Mouse (Mus musculus) midbrain, embryonic 11.5 days (tissue): ENCODE measurements at regions not wholly inside any gene's neighbourhood (a gene's known extent, or its start where the extent isn't known, plus 50 kb on each side); places are given as distances from the start of the nearest gene placed in this dataset.
A peak's percentile ranks its signal among the peaks of the same experiment; 100 is the strongest.

ENCODE experiments used
- ATAC-seq: fragments of 200-750 bp; cut with Nextera tagmentation; 2 replicates; pipeline ENCODE4 v1.8.0; 2017; ENCODE audit warnings: moderate TSS enrichment, moderate library complexity; ENCODE audit not compliant: low FRiP score
- DNase-seq: peaks from one replicate; pipeline ENCODE4 v3.0.0; 2015; ENCODE audit warnings: low spot score; ENCODE audit errors: missing footprints
- H3K27ac ChIP-seq: fragments of 300-500 bp; sonication (generic); 2 replicates; pipeline ENCODE4 v1.5.1; 2014; ENCODE audit warnings: low read depth, low read length
- H3K27me3 ChIP-seq: fragments of 300-500 bp; sonication (generic); 2 replicates; pipeline ENCODE4 v1.6.1; 2014; ENCODE audit warnings: mild to moderate bottlenecking, low read length, moderate library complexity, mixed read lengths; ENCODE audit not compliant: control insufficient read depth, insufficient read depth
- H3K36me3 ChIP-seq: fragments of 300-500 bp; sonication (generic); 2 replicates; pipeline ENCODE4 v1.6.1; 2014; ENCODE audit warnings: mild to moderate bottlenecking, low read length, moderate library complexity, mixed read lengths; ENCODE audit not compliant: control insufficient read depth, insufficient read depth
- H3K4me1 ChIP-seq: fragments of 300-500 bp; sonication (generic); 2 replicates; pipeline ENCODE4 v1.6.1; 2014; ENCODE audit warnings: low read length; ENCODE audit not compliant: control insufficient read depth, insufficient read depth
- H3K4me2 ChIP-seq: fragments of 300-500 bp; sonication (generic); 2 replicates; pipeline ENCODE4 v1.6.1; 2014; ENCODE audit warnings: mild to moderate bottlenecking, moderate library complexity
- H3K4me3 ChIP-seq: fragments of 300-500 bp; sonication (generic); 2 replicates; pipeline ENCODE4 v1.5.1; 2014; ENCODE audit warnings: low read depth, low read length
- H3K9ac ChIP-seq: fragments of 300-500 bp; sonication (generic); 2 replicates; pipeline ENCODE4 v1.6.1; 2014; ENCODE audit warnings: low read length
- H3K9me3 ChIP-seq: fragments of 300-500 bp; sonication (generic); 2 replicates; pipeline ENCODE4 v1.6.1; 2016; ENCODE audit warnings: low read length; ENCODE audit not compliant: control insufficient read depth
- WGBS: fragments of 180-500 bp; shearing (Covaris S2); extraction: QIAGEN DNeasy Blood & Tissue Kit; methylation state at CpG from one replicate; pipeline ENCODE4 v1.1.7; 2014; 5-methylcytosine and 5-hydroxymethylcytosine counted together

DNA sequence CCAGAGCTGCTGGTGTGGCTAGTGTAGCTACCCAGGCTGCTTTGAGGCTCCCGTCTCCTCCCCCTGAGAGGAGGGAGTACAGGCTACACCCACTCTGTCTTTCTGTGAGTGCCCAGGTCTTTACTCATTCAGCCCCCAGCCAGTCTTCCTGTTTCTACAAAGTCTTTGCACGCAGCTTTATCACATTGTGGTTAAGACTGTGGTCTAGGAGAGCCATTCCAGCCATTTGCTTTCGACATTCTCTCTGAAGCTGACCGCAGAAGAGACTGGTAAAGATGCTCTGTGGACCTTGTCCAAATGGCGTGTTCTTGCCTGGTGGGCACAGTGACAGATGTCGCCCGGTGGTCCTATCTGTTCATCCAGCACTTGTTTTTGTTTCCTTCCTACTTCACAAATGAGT lies 62.0 kb downstream of the Tpra1 start:
- 87% methylated on average over 7 of the region's 7 CpGs for WGBS
- Histone ChIP-seq H3K27me3 (no peaks in the 10 kb centered on the region), H3K27ac (no peak overlapping the region), H3K4me3 (no peak overlapping the region), H3K9me3 (no peaks in the 10 kb centered on the region), H3K4me1 (peaks cover 18% of the 10 kb centered on the region), H3K36me3 (no peaks in the 10 kb centered on the region), H3K4me2 (no peak overlapping the region), H3K9ac (no peak overlapping the region)
- DNase-seq (no peak), ATAC-seq (no peak)

DNA sequence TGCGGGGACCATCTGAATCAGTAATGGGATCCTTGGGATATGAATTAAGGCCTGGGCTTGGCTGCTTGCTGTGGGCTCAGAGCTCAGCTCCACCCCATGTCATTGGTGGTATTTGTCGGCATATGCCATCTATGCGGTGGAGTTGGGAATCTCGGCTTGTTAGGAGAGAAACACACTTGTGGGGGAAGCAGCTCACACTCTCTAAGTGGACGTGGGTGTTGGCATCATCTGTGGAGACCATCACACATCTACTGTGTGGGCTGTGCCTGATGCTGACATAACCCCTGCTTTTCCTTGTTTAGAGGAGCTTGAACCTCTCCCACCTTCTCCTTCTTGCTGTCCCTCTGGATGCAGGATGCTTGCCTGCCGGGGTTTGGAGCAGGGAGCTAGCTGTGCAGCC lies 62.9 kb downstream of the Tpra1 start:
- peaks cover 17% of the 10 kb centered on the region for H3K4me1 ChIP-seq
- H3K9me3 ChIP-seq = no peaks in the 10 kb centered on the region

GRCm38 (mm10) chr6:88965361-88966226 lies 63.5 kb downstream of the Tpra1 start:
- Histone ChIP-seq H3K9me3 (no peaks in the 10 kb centered on the region), H3K27me3 (no peaks in the 10 kb centered on the region), H3K4me2 (no peak overlapping the region), H3K4me1 (peaks cover 23% of the 10 kb centered on the region), H3K9ac (peak overlapping the region; percentile 39), H3K27ac (no peak overlapping the region), H3K4me3 (no peak overlapping the region), H3K36me3 (no peaks in the 10 kb centered on the region)
- whole genome bisulfite sequencing = 43% methylated on average over 19 of the region's 19 CpGs
- ATAC-seq (peak; percentile 53; the same call in 1 of the 2 replicates), DNase-seq (peak; percentile 89)

More for the DNA sequence above, 62.9 kb downstream of the Tpra1 start:
- DNase-seq (peak; percentile 86), ATAC-seq (no peak)
- 0 out of 2 replicates have a peak overlapping the region, but pooled peaks have one; percentile 39 for H3K9ac ChIP-seq
- H3K27me3 ChIP-seq = no peaks in the 10 kb centered on the region
- H3K4me3 ChIP-seq = no peak overlapping the region
- no peak overlapping the region for H3K4me2 ChIP-seq
- no peaks in the 10 kb centered on the region for H3K36me3 ChIP-seq
- no peak overlapping the region for H3K27ac ChIP-seq
- 88% methylated on average over 6 of the region's 6 CpGs for WGBS

- H3K4me2 ChIP-seq = no peak overlapping the region
- DNase-seq = no peak
- H3K27me3 ChIP-seq = no peaks in the 10 kb centered on the region
- peaks cover 32% of the 10 kb centered on the region for H3K4me1 ChIP-seq
- no peak overlapping the region for H3K4me3 ChIP-seq
- H3K27ac ChIP-seq = no peak overlapping the region
- WGBS = 87% methylated on average over 4 of the region's 4 CpGs
- H3K36me3 ChIP-seq = no peaks in the 10 kb centered on the region
- no peaks in the 10 kb centered on the region for H3K9me3 ChIP-seq
- no peak overlapping the region for H3K9ac ChIP-seq
- ATAC-seq = no peak
Measured at GRCm38 (mm10) chr6:88966501-88966900, 64.5 kb downstream of the Tpra1 start.

GRCm38 (mm10) chr6:88968842-88969241 lies 66.8 kb downstream of the Tpra1 start:
- H3K9me3 ChIP-seq = no peaks in the 10 kb centered on the region
- peaks cover 45% of the 10 kb centered on the region for H3K4me1 ChIP-seq
- no peaks in the 10 kb centered on the region for H3K36me3 ChIP-seq
- H3K4me3 ChIP-seq = no peak overlapping the region
- DNase-seq = peak; percentile 76
- H3K9ac ChIP-seq = no peak overlapping the region
- 41% methylated on average over 4 of the region's 4 CpGs for WGBS
- no peak overlapping the region for H3K4me2 ChIP-seq
- no peak for ATAC-seq
- H3K27me3 ChIP-seq = no peaks in the 10 kb centered on the region
- H3K27ac ChIP-seq = no peak overlapping the region

GRCm38 (mm10) chr6:88971729-88972128 lies 69.7 kb downstream of the Tpra1 start:
- DNase-seq (peak; percentile 86), ATAC-seq (no peak)
- no peak overlapping the region for H3K4me2 ChIP-seq
- H3K4me1 ChIP-seq = peaks cover 59% of the 10 kb centered on the region
- no peaks in the 10 kb centered on the region for H3K9me3 ChIP-seq
- peak overlapping the region; percentile 39 for H3K9ac ChIP-seq
- no peaks in the 10 kb centered on the region for H3K36me3 ChIP-seq
- no peak overlapping the region for H3K4me3 ChIP-seq
- WGBS = 8% methylated on average over 9 of the region's 9 CpGs
- H3K27ac ChIP-seq = peak overlapping the region; percentile 45
- no peaks in the 10 kb centered on the region for H3K27me3 ChIP-seq

- H3K27ac ChIP-seq = peak overlapping the region; percentile 10
- H3K4me1 ChIP-seq = peaks cover 80% of the 10 kb centered on the region
- no peak overlapping the region for H3K4me2 ChIP-seq
- H3K9me3 ChIP-seq = no peaks in the 10 kb centered on the region
- H3K9ac ChIP-seq = no peak overlapping the region
- 12% methylated on average over 7 of the region's 7 CpGs for WGBS
- peak; percentile 79 for DNase-seq
- no peaks in the 10 kb centered on the region for H3K27me3 ChIP-seq
- ATAC-seq = no peak
- no peak overlapping the region for H3K4me3 ChIP-seq
- no peaks in the 10 kb centered on the region for H3K36me3 ChIP-seq
Measured at GRCm38 (mm10) chr6:88974457-88974856, 72.4 kb downstream of the Tpra1 start.

GRCm38 (mm10) chr6:88976581-88976980 lies 74.5 kb downstream of the Tpra1 start:
- H3K27ac ChIP-seq = peak overlapping the region; percentile 81
- no peaks in the 10 kb centered on the region for H3K9me3 ChIP-seq
- no peaks in the 10 kb centered on the region for H3K27me3 ChIP-seq
- H3K4me1 ChIP-seq = peaks cover 76% of the 10 kb centered on the region
- peak overlapping the region; percentile 29 for H3K4me2 ChIP-seq
- H3K36me3 ChIP-seq = no peaks in the 10 kb centered on the region
- H3K4me3 ChIP-seq = no peak overlapping the region
- peak overlapping the region; percentile 52 for H3K9ac ChIP-seq
- DNase-seq (peak; percentile 91), ATAC-seq (peak; percentile 47)
- 3% methylated on average over 13 of the region's 13 CpGs for WGBS

- H3K9ac ChIP-seq = peak overlapping the region; percentile 52
- no peaks in the 10 kb centered on the region for H3K27me3 ChIP-seq
- 0 out of 2 replicates have a peak, but pooled peaks have one; percentile 4 for ATAC-seq
- peak overlapping the region; percentile 29 for H3K4me2 ChIP-seq
- no peaks in the 10 kb centered on the region for H3K36me3 ChIP-seq
- H3K9me3 ChIP-seq = no peaks in the 10 kb centered on the region
- DNase-seq = peak; percentile 93
- peaks cover 74% of the 10 kb centered on the region for H3K4me1 ChIP-seq
- H3K4me3 ChIP-seq = no peak overlapping the region
- peak overlapping the region; percentile 81 for H3K27ac ChIP-seq
- 0% methylated on average over 8 of the region's 8 CpGs for WGBS
Measured at GRCm38 (mm10) chr6:88976994-88977393, 74.9 kb downstream of the Tpra1 start.
